Mouse (Mus musculus): ENCODE results near the gene Qtrt2. TPM values are rescaled to one million over a fixed set of nuclear protein-coding genes. Genes with fewer than 3 reads are reported as not detected.

Gene Qtrt2
- polyA plus RNA-seq, 1 experiment = 24.0 TPM

DNA sequence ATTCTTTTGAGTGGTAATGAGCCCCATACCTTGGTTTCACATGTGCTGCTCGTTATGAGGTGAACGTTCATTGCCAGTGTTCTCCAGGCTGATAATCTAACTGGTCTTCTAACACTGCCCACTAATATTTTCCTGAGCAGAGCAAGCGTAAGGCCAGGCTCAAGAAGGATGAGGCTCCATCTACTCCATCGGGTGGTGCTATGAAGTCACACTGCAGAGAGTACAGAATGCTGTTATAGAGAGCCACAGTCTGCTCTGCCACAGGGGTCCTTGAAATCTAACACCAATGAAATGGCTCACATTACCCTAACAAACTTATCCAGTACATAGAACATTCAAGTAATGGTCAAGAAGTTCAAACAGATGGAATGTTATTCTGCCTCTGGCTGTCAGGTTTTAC, 31.4 kb upstream of the Qtrt2 start:
- Histone ChIP-seq H3K27ac (ENCODE audit: insufficient read depth, low read length) (no peak overlapping the region), H3K4me3 (ENCODE audit: insufficient read depth, low read length) (no peak overlapping the region), H3K4me1 (ENCODE audit: control insufficient read depth, insufficient read depth, low read length) (no peaks in the 10 kb centered on the region)
- no peak for TF ChIP-seq POLR2A (IDR thresholded peaks at IDR 0.05; ENCODE audit: low read depth, low read length)
- no peak for TF ChIP-seq CTCF (IDR thresholded peaks at IDR 0.05; ENCODE audit: borderline replicate concordance, insufficient read depth, low read length)

DNA sequence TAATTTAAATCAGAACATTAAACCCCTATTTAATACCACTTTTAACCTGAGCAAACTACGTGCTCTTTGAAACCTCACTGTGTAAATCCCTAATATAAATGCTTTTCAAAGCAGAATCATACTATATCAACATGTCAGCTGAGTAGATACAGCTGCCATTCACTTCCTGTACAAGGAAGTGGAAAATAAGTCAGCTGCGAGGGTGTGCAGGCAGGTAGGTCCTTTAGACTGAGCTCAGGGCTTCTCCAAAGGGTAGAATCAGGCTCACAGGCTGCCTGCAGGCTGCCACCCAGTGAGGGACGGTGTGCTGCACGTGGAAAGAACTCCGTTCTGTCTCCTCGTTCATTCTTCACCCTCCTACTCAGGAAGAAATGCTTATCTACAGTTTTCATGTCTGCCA, 28.3 kb upstream of the Qtrt2 start:
- H3K4me1 ChIP-seq (ENCODE audit: control insufficient read depth, insufficient read depth, low read length) = no peaks in the 10 kb centered on the region
- no peak overlapping the region for H3K27ac ChIP-seq (ENCODE audit: insufficient read depth, low read length)
- TF ChIP-seq POLR2A (IDR thresholded peaks at IDR 0.05; ENCODE audit: low read depth, low read length) (no peak), CTCF (IDR thresholded peaks at IDR 0.05; ENCODE audit: borderline replicate concordance, insufficient read depth, low read length) (no peak)
- H3K4me3 ChIP-seq (ENCODE audit: insufficient read depth, low read length) = no peak overlapping the region

DNA sequence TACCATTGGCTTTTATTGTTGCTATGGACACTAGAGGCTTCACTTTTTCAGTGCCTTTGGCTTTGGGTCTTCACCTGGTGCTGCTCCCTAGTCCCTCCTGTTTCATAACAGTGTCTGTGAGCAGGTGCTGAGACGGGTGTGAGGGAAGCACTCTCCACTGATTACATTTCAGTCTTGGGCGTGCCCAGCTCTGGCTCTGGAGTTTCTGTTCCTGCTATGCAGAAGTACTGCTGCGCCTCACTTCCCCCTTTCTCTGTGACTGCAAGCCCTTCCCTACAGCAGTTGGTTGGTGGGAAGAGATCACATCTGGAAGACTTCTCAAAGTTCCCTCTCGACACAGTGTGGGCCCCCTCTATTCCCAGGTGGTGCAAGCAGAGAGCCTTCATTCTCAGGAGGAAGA, 25.0 kb upstream of the Qtrt2 start:
- H3K4me1 ChIP-seq (ENCODE audit: control insufficient read depth, insufficient read depth, low read length) = no peaks in the 10 kb centered on the region
- no peak overlapping the region for H3K27ac ChIP-seq (ENCODE audit: insufficient read depth, low read length)
- no peak for TF ChIP-seq CTCF (IDR thresholded peaks at IDR 0.05; ENCODE audit: borderline replicate concordance, insufficient read depth, low read length)
- H3K4me3 ChIP-seq (ENCODE audit: insufficient read depth, low read length) = no peak overlapping the region

DNA sequence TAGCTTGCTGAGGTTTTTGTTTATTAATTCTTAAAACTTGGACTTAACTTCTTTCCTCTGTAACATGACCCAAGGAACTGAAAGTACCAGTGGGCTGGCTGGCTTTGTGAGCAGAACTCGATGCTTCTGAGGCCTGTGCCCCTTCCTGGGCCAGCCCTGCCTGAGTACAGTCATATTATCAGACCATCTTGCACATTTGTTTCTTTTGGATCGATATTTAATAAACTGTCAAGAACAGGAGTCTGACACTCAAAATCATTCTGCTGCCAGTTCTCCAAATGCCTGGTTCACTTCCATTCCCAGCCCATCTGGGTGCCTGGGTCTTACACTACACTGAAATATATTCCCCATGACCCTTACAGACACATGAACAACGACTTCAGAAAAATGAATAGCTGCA, 19.3 kb upstream of the Qtrt2 start:
- no peak for TF ChIP-seq CTCF (IDR thresholded peaks at IDR 0.05; ENCODE audit: borderline replicate concordance, insufficient read depth, low read length)
- TF ChIP-seq POLR2A (IDR thresholded peaks at IDR 0.05; ENCODE audit: low read depth, low read length) = no peak
- no peak overlapping the region for H3K4me3 ChIP-seq (ENCODE audit: insufficient read depth, low read length)
- H3K27ac ChIP-seq (ENCODE audit: insufficient read depth, low read length) = no peak overlapping the region
- no peaks in the 10 kb centered on the region for H3K4me1 ChIP-seq (ENCODE audit: control insufficient read depth, insufficient read depth, low read length)

- Histone ChIP-seq H3K4me1 (ENCODE audit: control insufficient read depth, insufficient read depth, low read length) (no peaks in the 10 kb centered on the region), H3K27ac (ENCODE audit: insufficient read depth, low read length) (no peak overlapping the region), H3K4me3 (ENCODE audit: insufficient read depth, low read length) (no peak overlapping the region)
- TF ChIP-seq POLR2A (IDR thresholded peaks at IDR 0.05; ENCODE audit: low read depth, low read length) = no peak
- no peak for TF ChIP-seq CTCF (IDR thresholded peaks at IDR 0.05; ENCODE audit: borderline replicate concordance, insufficient read depth, low read length)
Observed at GRCm38 (mm10) chr16:43945351-43945750, 18.7 kb upstream of the Qtrt2 start.

GRCm38 (mm10) chr16:43940846-43941245, 14.2 kb upstream of the Qtrt2 start:
- H3K27ac ChIP-seq (ENCODE audit: insufficient read depth, low read length) = no peak overlapping the region
- TF ChIP-seq CTCF (IDR thresholded peaks at IDR 0.05; ENCODE audit: borderline replicate concordance, insufficient read depth, low read length) (no peak), POLR2A (IDR thresholded peaks at IDR 0.05; ENCODE audit: low read depth, low read length) (no peak)
- H3K4me3 ChIP-seq (ENCODE audit: insufficient read depth, low read length) = no peak overlapping the region
- no peaks in the 10 kb centered on the region for H3K4me1 ChIP-seq (ENCODE audit: control insufficient read depth, insufficient read depth, low read length)

DNA sequence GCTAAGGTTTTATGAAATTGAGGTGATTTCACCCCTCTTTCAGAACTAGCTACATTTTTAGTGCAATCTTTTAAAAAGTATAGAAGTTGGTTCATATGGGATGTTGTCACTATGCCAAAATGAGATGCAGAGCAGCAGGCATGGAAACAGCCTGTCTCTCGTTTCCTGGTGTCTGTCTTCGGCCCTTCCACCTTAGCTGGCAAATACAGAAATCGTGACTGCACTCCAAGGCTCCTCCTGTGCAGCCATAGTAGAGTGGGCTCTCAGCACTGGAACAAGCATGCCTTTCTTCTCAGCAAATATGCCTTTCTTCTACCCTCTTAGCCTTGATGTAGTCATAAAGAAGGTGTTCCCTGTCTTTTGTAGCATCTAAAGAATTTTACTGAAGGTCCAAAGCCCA, 9.3 kb upstream of the Qtrt2 start:
- TF ChIP-seq POLR2A (IDR thresholded peaks at IDR 0.05; ENCODE audit: low read depth, low read length) (no peak), CTCF (IDR thresholded peaks at IDR 0.05; ENCODE audit: borderline replicate concordance, insufficient read depth, low read length) (no peak)
- Histone ChIP-seq H3K4me3 (ENCODE audit: insufficient read depth, low read length) (no peak overlapping the region), H3K4me1 (ENCODE audit: control insufficient read depth, insufficient read depth, low read length) (no peaks in the 10 kb centered on the region)

GRCm38 (mm10) chr16:43935367-43935766, 8.8 kb upstream of the Qtrt2 start:
- Histone ChIP-seq H3K27ac (ENCODE audit: insufficient read depth, low read length) (no peak overlapping the region), H3K4me3 (ENCODE audit: insufficient read depth, low read length) (no peak overlapping the region), H3K4me1 (ENCODE audit: control insufficient read depth, insufficient read depth, low read length) (no peaks in the 10 kb centered on the region)
- no peak for TF ChIP-seq CTCF (IDR thresholded peaks at IDR 0.05; ENCODE audit: borderline replicate concordance, insufficient read depth, low read length)
- TF ChIP-seq POLR2A (IDR thresholded peaks at IDR 0.05; ENCODE audit: low read depth, low read length) = no peak

More for the DNA sequence above, 9.3 kb upstream of the Qtrt2 start:
- no peak overlapping the region for H3K27ac ChIP-seq (ENCODE audit: insufficient read depth, low read length)

- TF ChIP-seq CTCF (IDR thresholded peaks at IDR 0.05; ENCODE audit: borderline replicate concordance, insufficient read depth, low read length) (no peak), POLR2A (IDR thresholded peaks at IDR 0.05; ENCODE audit: low read depth, low read length) (no peak)
Observed at GRCm38 (mm10) chr16:43934856-43935255, 8.2 kb upstream of the Qtrt2 start.

DNA sequence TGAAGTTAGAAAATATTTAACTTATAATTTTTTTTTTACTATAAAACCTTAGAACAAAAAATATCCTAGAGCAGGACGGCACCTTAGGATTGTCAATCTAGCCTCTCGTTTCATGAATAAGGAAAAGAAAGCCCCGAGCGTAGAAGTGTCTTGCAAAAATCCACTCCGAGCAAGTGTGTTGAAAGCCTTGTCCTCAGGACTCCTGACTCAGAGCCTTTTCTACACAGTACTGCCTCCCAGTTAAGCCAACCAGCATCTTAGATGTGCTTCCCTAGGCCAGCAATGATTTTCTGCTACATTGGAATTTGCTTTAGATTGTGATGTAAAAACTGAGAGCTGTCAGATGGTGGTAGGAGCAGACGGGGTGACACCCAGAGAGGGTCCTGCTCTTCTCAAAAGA, 6.4 kb upstream of the Qtrt2 start:
- TF ChIP-seq POLR2A (IDR thresholded peaks at IDR 0.05; ENCODE audit: low read depth, low read length) (no peak), CTCF (IDR thresholded peaks at IDR 0.05; ENCODE audit: borderline replicate concordance, insufficient read depth, low read length) (no peak)
- Histone ChIP-seq H3K27ac (ENCODE audit: insufficient read depth, low read length) (no peak overlapping the region), H3K4me3 (ENCODE audit: insufficient read depth, low read length) (no peak overlapping the region), H3K4me1 (ENCODE audit: control insufficient read depth, insufficient read depth, low read length) (no peaks in the 10 kb centered on the region)

More at GRCm38 (mm10) chr16:43934856-43935255, 8.2 kb upstream of the Qtrt2 start:
- Histone ChIP-seq H3K4me3 (ENCODE audit: insufficient read depth, low read length) (no peak overlapping the region), H3K4me1 (ENCODE audit: control insufficient read depth, insufficient read depth, low read length) (no peaks in the 10 kb centered on the region), H3K27ac (ENCODE audit: insufficient read depth, low read length) (no peak overlapping the region)

GRCm38 (mm10) chr16:43932319-43932718, 5.7 kb upstream of the Qtrt2 start:
- TF ChIP-seq POLR2A (IDR thresholded peaks at IDR 0.05; ENCODE audit: low read depth, low read length) (no peak), CTCF (IDR thresholded peaks at IDR 0.05; ENCODE audit: borderline replicate concordance, insufficient read depth, low read length) (no peak)
- no peaks in the 10 kb centered on the region for H3K4me1 ChIP-seq (ENCODE audit: control insufficient read depth, insufficient read depth, low read length)
- no peak overlapping the region for H3K4me3 ChIP-seq (ENCODE audit: insufficient read depth, low read length)
- no peak overlapping the region for H3K27ac ChIP-seq (ENCODE audit: insufficient read depth, low read length)

All from embryonic fibroblast, embryonic 13.5 days (primary cell).